Mouse (Mus musculus): Measurements from ENCODE around the gene Nrm. TPM values are rescaled to one million over a fixed set of nuclear protein-coding genes. Genes with fewer than 3 reads are reported as not detected.
A peak's percentile ranks its signal among the peaks of the same experiment; 100 is the strongest.

The Nrm gene
- polyA plus RNA-seq, 1 experiment from 2014 or later = 20.7 TPM

DNA sequence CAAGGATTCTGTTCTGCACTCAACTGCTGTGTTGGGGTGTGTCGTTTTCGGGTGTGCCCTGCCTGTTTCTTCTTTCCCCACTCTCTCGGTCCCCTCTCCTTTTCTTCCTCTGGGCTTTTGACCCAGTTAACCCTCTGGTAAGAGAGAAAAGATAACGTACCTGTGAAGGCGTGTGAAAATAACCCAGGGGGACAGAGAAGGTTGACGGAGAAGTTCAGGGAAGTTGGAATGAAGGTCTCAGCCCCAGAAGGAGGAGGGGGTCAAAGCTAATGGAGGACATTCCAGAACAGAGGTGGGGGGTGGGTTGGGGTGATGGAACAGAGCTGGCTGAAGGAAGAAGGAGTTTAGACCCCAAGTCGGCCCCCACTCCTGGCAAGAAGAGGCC lies 7.8 kb downstream of the Nrm start:
- Histone ChIP-seq H3K27me3 (ENCODE audit: control insufficient read depth, insufficient read depth, low read depth, low read length) (peaks cover 62% of the 10 kb centered on the region), H3K9ac (ENCODE audit: low read depth, low read length) (peak overlapping the region; percentile 54), H3K4me1 (ENCODE audit: control insufficient read depth, low read depth, low read length) (peaks cover 35% of the 10 kb centered on the region), H3K4me3 (ENCODE audit: low read depth, low read length) (peak overlapping the region; percentile 57), H3K27ac (ENCODE audit: low read length) (peak overlapping the region; percentile 78), H3K36me3 (ENCODE audit: control insufficient read depth, insufficient read depth) (peaks cover 3% of the 10 kb centered on the region; the same call in 1 of the 2 replicates), H3K9me3 (replicated peaks; ENCODE audit: control insufficient read depth, low read length) (peaks cover 2% of the 10 kb centered on the region; the same call in 1 of the 2 replicates), H3K4me2 (ENCODE audit: low read depth, low read length) (peak overlapping the region; percentile 42)
- WGBS (ENCODE audit: insufficient replicate concordance) = 3% methylated on average over 7 of the region's 7 CpGs
- ATAC-seq (ENCODE audit: low read depth) = no peak

DNA sequence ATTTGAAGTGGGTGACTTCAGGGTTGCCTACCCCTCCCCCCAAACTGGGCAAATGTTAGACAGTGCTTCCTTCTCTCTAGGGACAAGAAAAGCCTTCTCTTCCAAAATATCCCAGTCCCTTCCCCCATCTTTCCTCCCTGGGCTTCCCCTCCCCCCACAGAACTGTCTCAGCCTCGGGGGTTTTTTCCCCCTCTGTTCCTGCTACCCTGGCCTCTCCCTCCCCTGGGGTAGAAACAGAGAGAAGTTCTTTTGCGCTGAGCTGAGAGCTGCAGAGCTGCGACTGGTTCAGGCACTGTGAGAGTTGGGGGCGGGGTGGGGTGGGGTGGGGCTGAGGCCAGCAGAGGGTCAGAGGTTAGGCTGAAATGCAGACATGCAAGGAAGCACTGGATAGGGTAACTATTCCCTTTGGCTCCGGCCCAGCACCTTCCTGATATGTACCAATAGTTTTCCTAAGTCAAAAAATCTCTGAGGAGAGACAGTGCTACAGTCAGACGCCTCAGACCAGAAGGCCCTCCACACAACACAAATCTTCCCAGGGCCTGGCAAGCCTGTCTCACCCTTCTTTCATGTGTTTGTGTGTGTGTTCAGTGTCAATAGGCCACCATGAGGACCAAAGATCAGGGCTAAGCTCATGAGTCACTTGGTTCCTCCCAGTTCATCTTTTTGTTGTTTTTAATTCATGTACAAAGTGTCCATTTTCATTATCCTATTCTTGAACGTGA lies 8.4 kb downstream of the Nrm start:
- H3K27ac ChIP-seq (ENCODE audit: low read length) = peak overlapping the region; percentile 78
- peaks cover 40% of the 10 kb centered on the region for H3K4me1 ChIP-seq (ENCODE audit: control insufficient read depth, low read depth, low read length)
- peaks cover 56% of the 10 kb centered on the region for H3K27me3 ChIP-seq (ENCODE audit: control insufficient read depth, insufficient read depth, low read depth, low read length)
- H3K36me3 ChIP-seq (ENCODE audit: control insufficient read depth, insufficient read depth) = peaks cover 3% of the 10 kb centered on the region; the same call in 1 of the 2 replicates
- peak overlapping the region; percentile 54 for H3K9ac ChIP-seq (ENCODE audit: low read depth, low read length)
- 8% methylated on average over 7 of the region's 7 CpGs for WGBS (ENCODE audit: insufficient replicate concordance)
- ATAC-seq (ENCODE audit: low read depth) = peak; percentile 68
- peaks cover 2% of the 10 kb centered on the region; the same call in 1 of the 2 replicates for H3K9me3 ChIP-seq (replicated peaks; ENCODE audit: control insufficient read depth, low read length)
- H3K4me3 ChIP-seq (ENCODE audit: low read depth, low read length) = peak overlapping the region; percentile 57
- H3K4me2 ChIP-seq (ENCODE audit: low read depth, low read length) = peak overlapping the region; percentile 42

DNA sequence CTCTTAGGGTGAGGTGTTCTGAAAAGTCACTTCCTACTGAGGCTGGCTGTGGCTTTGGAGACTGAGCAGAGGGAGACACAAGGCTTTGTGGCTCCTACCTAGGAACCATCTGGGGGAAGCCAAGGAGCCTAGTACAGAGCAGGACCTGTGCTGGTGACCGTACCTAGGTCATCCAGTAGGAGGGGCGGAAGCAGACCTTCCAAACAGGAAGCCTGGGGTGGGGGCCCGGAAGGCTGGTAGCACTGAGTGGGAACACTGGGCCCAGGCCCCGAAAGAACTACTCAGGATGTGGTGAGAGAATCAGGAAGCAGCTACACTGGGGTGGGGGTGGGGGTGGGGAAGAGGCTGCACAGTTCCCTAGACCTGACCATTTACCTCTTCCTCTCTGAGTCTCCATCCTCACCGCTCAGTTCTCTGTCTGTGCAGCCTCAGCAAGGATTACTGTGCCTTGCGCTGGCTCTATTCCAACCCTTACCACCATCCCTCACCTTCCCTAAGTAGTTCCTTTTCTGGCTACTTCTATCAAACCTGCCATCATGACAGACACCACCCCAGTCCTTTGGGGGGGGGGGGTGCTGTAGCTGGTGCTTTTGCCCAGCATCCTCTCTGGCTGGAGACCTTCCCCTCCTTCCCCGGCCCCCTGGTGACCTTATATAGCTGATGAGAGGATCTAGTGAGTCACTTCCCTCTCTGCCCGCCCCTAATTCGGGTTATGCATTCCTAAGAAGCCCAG lies 9.2 kb downstream of the Nrm start:
- peaks cover 3% of the 10 kb centered on the region; the same call in 1 of the 2 replicates for H3K36me3 ChIP-seq (ENCODE audit: control insufficient read depth, insufficient read depth)
- H3K4me3 ChIP-seq (ENCODE audit: low read depth, low read length) = peak overlapping the region; percentile 57
- peak; percentile 20 for ATAC-seq (ENCODE audit: low read depth)
- 19% methylated on average over 9 of the region's 9 CpGs for WGBS (ENCODE audit: insufficient replicate concordance)
- peak overlapping the region; percentile 78 for H3K27ac ChIP-seq (ENCODE audit: low read length)
- peaks cover 48% of the 10 kb centered on the region for H3K27me3 ChIP-seq (ENCODE audit: control insufficient read depth, insufficient read depth, low read depth, low read length)
- peaks cover 39% of the 10 kb centered on the region for H3K4me1 ChIP-seq (ENCODE audit: control insufficient read depth, low read depth, low read length)
- peak overlapping the region; percentile 42 for H3K4me2 ChIP-seq (ENCODE audit: low read depth, low read length)
- no peak overlapping the region for H3K9ac ChIP-seq (ENCODE audit: low read depth, low read length)
- peaks cover 2% of the 10 kb centered on the region; the same call in 1 of the 2 replicates for H3K9me3 ChIP-seq (replicated peaks; ENCODE audit: control insufficient read depth, low read length)

DNA sequence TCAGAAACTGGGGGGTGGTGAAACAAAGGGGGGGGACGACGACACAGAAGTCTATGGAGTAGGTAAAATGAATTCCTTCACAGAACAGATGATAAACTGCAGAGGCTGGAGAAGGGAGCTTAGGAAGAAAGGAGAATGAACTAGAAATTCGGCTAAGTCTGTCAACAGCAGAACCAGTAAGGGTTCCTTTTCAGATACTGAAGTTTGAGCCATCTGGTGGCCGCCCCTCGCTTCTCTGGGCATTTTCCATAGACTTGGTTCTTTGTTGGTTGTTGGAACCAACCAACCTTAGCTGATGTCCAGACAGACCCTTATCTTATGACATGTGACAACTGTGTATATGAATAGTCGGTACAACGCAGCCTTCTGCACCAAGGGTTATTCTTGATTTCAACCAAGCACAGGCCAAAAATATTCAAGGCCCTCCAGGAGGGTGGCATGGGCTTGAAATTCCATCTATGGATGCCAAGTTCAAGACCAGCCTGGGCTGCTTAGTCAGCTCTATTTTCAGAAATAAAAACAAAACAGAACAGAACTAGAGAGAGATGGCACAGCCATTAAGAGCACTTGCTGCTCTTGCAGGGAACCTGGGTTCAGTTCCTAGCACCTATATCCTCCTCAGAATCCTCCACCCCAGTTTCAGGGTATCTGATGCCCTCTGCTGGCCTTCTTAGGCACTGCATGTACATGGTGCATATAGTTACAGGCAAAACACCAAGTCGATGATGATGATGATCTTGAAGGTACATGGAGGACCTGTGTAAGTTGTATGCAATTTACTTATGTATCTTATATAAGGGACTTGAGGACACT lies 10.0 kb downstream of the Nrm start:
- Histone ChIP-seq H3K27me3 (ENCODE audit: control insufficient read depth, insufficient read depth, low read depth, low read length) (peaks cover 40% of the 10 kb centered on the region), H3K36me3 (ENCODE audit: control insufficient read depth, insufficient read depth) (peaks cover 3% of the 10 kb centered on the region; the same call in 1 of the 2 replicates), H3K4me1 (ENCODE audit: control insufficient read depth, low read depth, low read length) (peaks cover 31% of the 10 kb centered on the region), H3K4me3 (ENCODE audit: low read depth, low read length) (peak overlapping the region; percentile 39), H3K9me3 (replicated peaks; ENCODE audit: control insufficient read depth, low read length) (peaks cover 2% of the 10 kb centered on the region; the same call in 1 of the 2 replicates), H3K9ac (ENCODE audit: low read depth, low read length) (no peak overlapping the region), H3K4me2 (ENCODE audit: low read depth, low read length) (peak overlapping the region; percentile 41), H3K27ac (ENCODE audit: low read length) (peak overlapping the region; percentile 65)
- ATAC-seq (ENCODE audit: low read depth) = no peak
- WGBS (ENCODE audit: insufficient replicate concordance) = 32% methylated on average over 8 of the region's 8 CpGs

DNA sequence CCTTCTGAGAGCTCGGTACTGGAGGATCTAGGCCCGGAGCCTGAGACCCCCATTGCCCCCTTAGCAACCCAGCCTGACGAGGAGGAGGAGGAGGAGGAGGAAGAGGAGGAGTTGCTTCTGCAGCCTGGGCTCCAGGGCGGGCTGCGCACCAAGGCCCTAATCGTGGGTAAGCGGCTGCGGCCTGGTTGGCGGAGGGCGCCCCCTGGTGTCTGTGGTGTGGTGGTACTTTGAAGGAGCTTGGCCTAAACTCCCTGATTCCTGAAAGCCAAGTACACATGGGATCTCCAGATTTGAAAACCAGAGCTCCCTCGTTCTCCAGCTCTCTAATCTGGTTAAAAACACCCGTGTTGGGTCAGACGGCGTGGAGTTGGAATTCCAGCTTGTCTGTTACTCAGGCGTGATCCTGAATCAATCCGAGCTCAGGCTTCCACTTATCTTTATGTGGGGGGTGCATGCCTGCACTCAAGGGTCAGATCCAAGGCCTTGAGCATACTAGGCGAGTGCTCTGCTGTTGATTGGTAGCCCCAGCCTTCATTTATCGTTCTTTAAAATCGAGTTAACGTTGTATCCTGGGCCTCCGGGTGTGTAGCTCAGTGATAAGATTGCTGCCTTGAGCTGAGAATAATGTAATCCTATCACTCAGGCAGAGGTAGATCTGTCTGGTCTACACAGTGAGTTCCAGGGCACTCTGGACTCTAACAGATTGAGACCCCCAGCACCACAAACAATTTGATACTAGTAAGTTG lies 12.8 kb downstream of the Nrm start:
- Histone ChIP-seq H3K27me3 (ENCODE audit: control insufficient read depth, insufficient read depth, low read depth, low read length) (peaks cover 12% of the 10 kb centered on the region), H3K4me1 (ENCODE audit: control insufficient read depth, low read depth, low read length) (peaks cover 27% of the 10 kb centered on the region), H3K36me3 (ENCODE audit: control insufficient read depth, insufficient read depth) (peaks cover 3% of the 10 kb centered on the region; the same call in 1 of the 2 replicates), H3K9ac (ENCODE audit: low read depth, low read length) (peak overlapping the region; percentile 22), H3K4me2 (ENCODE audit: low read depth, low read length) (peak overlapping the region; percentile 33), H3K27ac (ENCODE audit: low read length) (no peak overlapping the region), H3K4me3 (ENCODE audit: low read depth, low read length) (no peak overlapping the region), H3K9me3 (replicated peaks; ENCODE audit: control insufficient read depth, low read length) (peaks cover 2% of the 10 kb centered on the region; the same call in 1 of the 2 replicates)
- peak; percentile 45 for ATAC-seq (ENCODE audit: low read depth)
- WGBS (ENCODE audit: insufficient replicate concordance) = 6% methylated on average over 21 of the region's 21 CpGs

DNA sequence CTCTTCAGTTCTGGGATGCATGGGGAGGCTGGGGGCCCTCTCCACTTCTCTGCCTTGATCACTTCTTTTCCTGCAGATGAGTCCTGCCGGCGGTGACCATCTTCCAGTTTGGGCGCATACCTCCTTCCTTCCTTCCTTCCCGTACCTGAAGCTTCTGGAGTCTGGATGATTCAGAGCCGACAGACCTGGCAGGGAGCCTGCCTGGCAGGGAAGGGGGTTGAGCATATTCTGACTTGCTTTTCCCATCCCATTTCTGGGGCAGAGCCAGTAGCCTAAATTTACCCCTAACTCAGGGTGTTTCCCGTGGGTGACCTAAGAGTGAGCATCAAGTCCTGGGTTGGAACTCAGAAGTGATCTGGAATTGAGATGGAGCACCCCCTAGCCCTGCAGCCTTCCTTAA lies 13.6 kb downstream of the Nrm start:
- H3K4me3 ChIP-seq (ENCODE audit: low read depth, low read length) = no peak overlapping the region
- no peak overlapping the region for H3K9ac ChIP-seq (ENCODE audit: low read depth, low read length)
- WGBS (ENCODE audit: insufficient replicate concordance) = 76% methylated on average over 6 of the region's 6 CpGs
- H3K4me2 ChIP-seq (ENCODE audit: low read depth, low read length) = no peak overlapping the region
- H3K9me3 ChIP-seq (replicated peaks; ENCODE audit: control insufficient read depth, low read length) = peaks cover 2% of the 10 kb centered on the region; the same call in 1 of the 2 replicates
- H3K27ac ChIP-seq (ENCODE audit: low read length) = no peak overlapping the region
- H3K4me1 ChIP-seq (ENCODE audit: control insufficient read depth, low read depth, low read length) = peaks cover 27% of the 10 kb centered on the region
- H3K36me3 ChIP-seq (ENCODE audit: control insufficient read depth, insufficient read depth) = peaks cover 3% of the 10 kb centered on the region; the same call in 1 of the 2 replicates
- H3K27me3 ChIP-seq (ENCODE audit: control insufficient read depth, insufficient read depth, low read depth, low read length) = peaks cover 4% of the 10 kb centered on the region
- ATAC-seq (ENCODE audit: low read depth) = no peak

DNA sequence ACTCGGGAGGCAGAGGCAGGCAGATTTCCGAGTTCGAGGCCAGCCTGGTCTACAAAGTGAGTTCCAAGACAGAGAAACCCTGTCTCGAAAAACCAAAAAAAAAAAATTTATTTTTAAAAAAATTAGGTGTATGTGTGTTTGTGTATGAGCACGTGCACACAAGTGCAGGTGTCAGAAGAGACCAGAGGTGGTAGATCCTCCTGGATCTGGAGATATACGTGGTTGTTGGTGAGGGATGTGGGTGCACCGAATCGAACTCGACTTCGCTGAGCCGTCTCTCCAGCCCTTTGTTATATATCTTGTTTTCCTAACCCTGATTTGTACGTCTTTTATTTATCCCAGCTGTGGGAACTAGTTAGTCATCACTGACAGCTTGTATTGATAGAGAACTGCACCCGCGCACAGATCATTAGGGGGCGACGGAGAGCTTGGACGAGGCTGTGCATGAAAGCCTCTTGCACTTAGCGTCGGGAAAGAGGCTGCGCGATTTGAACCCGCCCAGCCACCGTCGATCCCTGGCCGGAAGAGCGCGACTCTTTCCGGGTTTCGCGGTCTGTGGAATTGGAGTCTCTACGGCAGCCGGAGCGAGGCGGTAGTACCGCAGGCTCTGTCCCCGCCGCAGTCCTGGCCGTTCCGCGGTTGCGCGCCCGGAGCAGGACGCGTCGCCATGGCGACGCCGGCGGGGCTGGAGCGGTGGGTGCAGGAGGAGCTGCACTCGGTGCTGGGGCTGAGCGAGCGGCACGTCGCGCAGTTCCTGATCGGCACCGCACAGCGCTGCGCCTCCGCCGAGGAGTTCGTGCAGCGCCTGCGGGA lies 18.3 kb downstream of the Nrm start, which contains the start of gene Dhx16:
Gene Dhx16, plus strand, starts transcription at position 575 of the 813 bp plus-strand sequence.
- H3K4me3 ChIP-seq (ENCODE audit: low read depth, low read length) = peak within 1 kb of the TSS; percentile 85
- H3K9ac ChIP-seq (ENCODE audit: low read depth, low read length) = peak within 1 kb of the TSS; percentile 91
- peaks cover 31% of the 10 kb centered on the region for H3K36me3 ChIP-seq (ENCODE audit: control insufficient read depth, insufficient read depth)
- H3K27me3 ChIP-seq (ENCODE audit: control insufficient read depth, insufficient read depth, low read depth, low read length) = no peaks in the 10 kb centered on the region
- WGBS (ENCODE audit: insufficient replicate concordance) = 5% methylated on average over 66 of the region's 66 CpGs
- peak within 1 kb of the TSS; percentile 74 for H3K4me2 ChIP-seq (ENCODE audit: low read depth, low read length)
- no peaks in the 10 kb centered on the region for H3K9me3 ChIP-seq (replicated peaks; ENCODE audit: control insufficient read depth, low read length)
- H3K27ac ChIP-seq (ENCODE audit: low read length) = peak within 1 kb of the TSS; percentile 78
- ATAC-seq (ENCODE audit: low read depth) = peak; percentile 96
- peaks cover 15% of the 10 kb centered on the region for H3K4me1 ChIP-seq (ENCODE audit: control insufficient read depth, low read depth, low read length)

All from liver, embryonic 16.5 days (tissue).